Mouse (Mus musculus): ENCODE results near the gene Zmat5. TPM values are rescaled to one million over a fixed set of nuclear protein-coding genes. Genes with fewer than 3 reads are reported as not detected.

The Zmat5 gene
- polyA plus RNA-seq, 1 experiment: 5.8 TPM

DNA sequence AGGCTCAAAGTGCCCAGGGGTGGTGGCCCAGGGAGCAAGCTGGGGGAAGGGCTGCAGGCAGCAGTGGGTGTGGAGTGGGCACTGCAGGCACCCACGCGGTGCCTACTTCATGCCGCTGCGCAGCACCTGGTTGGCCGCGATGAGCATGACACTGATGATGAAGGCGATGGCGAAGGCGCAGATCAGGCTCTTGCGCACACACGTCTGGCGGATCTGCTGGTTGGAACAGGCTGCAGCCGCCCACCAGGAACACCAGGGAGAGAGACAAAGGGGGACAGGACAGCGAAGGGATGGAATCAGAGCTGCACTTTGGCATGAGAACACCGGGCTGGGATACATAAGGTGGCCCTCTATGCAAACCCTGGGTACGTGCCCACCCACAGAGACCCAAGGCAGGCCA, 34.2 kb downstream of the Zmat5 start:
- H3K4me3 ChIP-seq (replicated peaks): no peak overlapping the region
- no peaks in the 10 kb centered on the region for H3K9me3 ChIP-seq (ENCODE audit: control insufficient read depth, low read length)
- peaks cover 18% of the 10 kb centered on the region for H3K27me3 ChIP-seq (ENCODE audit: control insufficient read depth)
- H3K36me3 ChIP-seq (ENCODE audit: control insufficient read depth): peaks cover 4% of the 10 kb centered on the region; the same call in 1 of the 2 replicates
- no peaks in the 10 kb centered on the region; the same call in 1 of the 2 replicates for H3K4me1 ChIP-seq (ENCODE audit: control insufficient read depth)
- TF ChIP-seq GATA1 (IDR thresholded peaks at IDR 0.05; ENCODE audit: low read length) (no peak), TAL1 (IDR thresholded peaks at IDR 0.05; ENCODE audit: low read length) (no peak)

- Histone ChIP-seq H3K4me1 (ENCODE audit: control insufficient read depth) (no peaks in the 10 kb centered on the region; the same call in 1 of the 2 replicates), H3K9me3 (ENCODE audit: control insufficient read depth, low read length) (peaks cover under 1% of the 10 kb centered on the region; the same call in 1 of the 2 replicates), H3K36me3 (ENCODE audit: control insufficient read depth) (peaks cover 4% of the 10 kb centered on the region; the same call in 1 of the 2 replicates), H3K27me3 (ENCODE audit: control insufficient read depth) (peaks cover 39% of the 10 kb centered on the region), H3K4me3 (replicated peaks) (no peak overlapping the region)
- TF ChIP-seq GATA1 (IDR thresholded peaks at IDR 0.05; ENCODE audit: low read length) (no peak), TAL1 (IDR thresholded peaks at IDR 0.05; ENCODE audit: low read length) (no peak)
Measured at GRCm38 (mm10) chr11:4740785-4741184, 36.3 kb downstream of the Zmat5 start.

DNA sequence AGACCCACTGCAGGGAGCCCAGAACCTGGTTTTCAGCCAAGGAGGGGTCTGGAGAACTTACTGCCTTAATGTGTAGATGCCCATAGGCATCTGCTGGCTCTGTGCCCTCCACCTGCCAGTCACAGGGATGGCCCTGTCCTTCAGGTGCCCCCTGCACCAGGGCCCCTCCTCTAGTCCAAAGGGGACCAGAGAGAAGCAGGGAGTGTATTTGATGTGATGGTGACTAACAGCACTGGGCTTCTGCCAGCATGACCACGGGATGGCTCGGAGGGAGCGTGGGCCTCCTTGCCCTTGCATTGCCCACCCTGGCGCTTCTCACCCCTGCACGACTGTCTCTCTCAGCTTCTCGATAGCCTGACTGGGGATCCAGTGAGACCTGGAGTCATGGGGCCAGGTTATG, 40.2 kb downstream of the Zmat5 start:
- Histone ChIP-seq H3K4me3 (replicated peaks) (no peak overlapping the region), H3K4me1 (ENCODE audit: control insufficient read depth) (no peaks in the 10 kb centered on the region; the same call in 1 of the 2 replicates), H3K36me3 (ENCODE audit: control insufficient read depth) (no peaks in the 10 kb centered on the region), H3K27me3 (ENCODE audit: control insufficient read depth) (peaks cover 78% of the 10 kb centered on the region), H3K9me3 (ENCODE audit: control insufficient read depth, low read length) (peaks cover 7% of the 10 kb centered on the region; the same call in 1 of the 2 replicates)
- no peak for TF ChIP-seq GATA1 (IDR thresholded peaks at IDR 0.05; ENCODE audit: low read length)
- no peak for TF ChIP-seq TAL1 (IDR thresholded peaks at IDR 0.05; ENCODE audit: low read length)

DNA sequence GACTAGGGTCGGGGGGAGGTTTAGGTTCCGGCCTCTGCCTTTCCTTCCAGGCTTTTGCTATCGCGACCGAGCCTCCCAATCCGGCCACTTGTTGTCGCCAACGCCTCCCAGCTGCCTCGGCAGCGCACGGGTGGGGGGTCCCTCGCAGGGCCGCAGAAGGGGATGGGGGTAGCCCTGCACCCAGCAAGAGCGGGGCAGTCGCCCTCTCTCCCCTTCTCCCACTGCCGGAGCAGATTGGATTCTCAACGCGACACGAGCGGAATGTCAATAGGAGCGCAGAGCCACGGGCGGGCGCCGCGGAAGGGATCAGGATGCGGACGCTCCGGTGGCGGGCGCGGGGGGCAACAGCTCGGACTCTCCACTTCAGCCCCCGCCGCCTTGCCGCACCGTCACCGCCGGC, 41.5 kb downstream of the Zmat5 start:
- H3K9me3 ChIP-seq (ENCODE audit: control insufficient read depth, low read length): peaks cover 7% of the 10 kb centered on the region; the same call in 1 of the 2 replicates
- no peak for TF ChIP-seq GATA1 (IDR thresholded peaks at IDR 0.05; ENCODE audit: low read length)
- no peak overlapping the region for H3K4me3 ChIP-seq (replicated peaks)
- H3K27me3 ChIP-seq (ENCODE audit: control insufficient read depth): peaks cover 87% of the 10 kb centered on the region
- H3K36me3 ChIP-seq (ENCODE audit: control insufficient read depth): no peaks in the 10 kb centered on the region
- H3K4me1 ChIP-seq (ENCODE audit: control insufficient read depth): no peaks in the 10 kb centered on the region

DNA sequence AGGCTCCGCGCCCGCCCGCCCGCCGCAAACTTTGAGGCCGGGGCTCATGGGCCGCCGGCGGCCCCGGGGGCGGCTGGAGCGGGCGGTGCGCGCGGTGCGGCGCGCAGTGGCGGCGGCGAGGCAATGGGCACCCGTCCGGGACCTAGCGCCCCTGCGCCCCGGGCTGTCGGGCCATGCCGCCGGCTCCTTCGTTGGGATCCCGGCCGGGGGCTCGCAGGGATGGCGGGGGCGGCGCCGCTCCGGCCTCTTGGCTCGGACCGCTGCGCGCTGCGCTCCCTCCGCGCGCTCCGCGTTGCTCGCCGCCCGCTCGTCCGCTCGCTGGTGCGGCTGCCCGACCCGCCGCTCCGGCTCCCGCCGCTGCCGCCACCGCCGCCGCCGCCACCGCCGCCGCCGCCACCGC, 42.3 kb downstream of the Zmat5 start, which contains the start of gene Cabp7:
Gene Cabp7, minus strand, starts transcription at position 46 of the 400 bp plus-strand sequence.
- no peak within 1 kb of the TSS for H3K4me3 ChIP-seq (replicated peaks)
- H3K27me3 ChIP-seq (ENCODE audit: control insufficient read depth): peaks cover 91% of the 10 kb centered on the region
- no peak for TF ChIP-seq GATA1 (IDR thresholded peaks at IDR 0.05; ENCODE audit: low read length)
- no peak for TF ChIP-seq TAL1 (IDR thresholded peaks at IDR 0.05; ENCODE audit: low read length)
- peaks cover 7% of the 10 kb centered on the region; the same call in 1 of the 2 replicates for H3K9me3 ChIP-seq (ENCODE audit: control insufficient read depth, low read length)
- no peaks in the 10 kb centered on the region for H3K4me1 ChIP-seq (ENCODE audit: control insufficient read depth)
- no peaks in the 10 kb centered on the region for H3K36me3 ChIP-seq (ENCODE audit: control insufficient read depth)

DNA sequence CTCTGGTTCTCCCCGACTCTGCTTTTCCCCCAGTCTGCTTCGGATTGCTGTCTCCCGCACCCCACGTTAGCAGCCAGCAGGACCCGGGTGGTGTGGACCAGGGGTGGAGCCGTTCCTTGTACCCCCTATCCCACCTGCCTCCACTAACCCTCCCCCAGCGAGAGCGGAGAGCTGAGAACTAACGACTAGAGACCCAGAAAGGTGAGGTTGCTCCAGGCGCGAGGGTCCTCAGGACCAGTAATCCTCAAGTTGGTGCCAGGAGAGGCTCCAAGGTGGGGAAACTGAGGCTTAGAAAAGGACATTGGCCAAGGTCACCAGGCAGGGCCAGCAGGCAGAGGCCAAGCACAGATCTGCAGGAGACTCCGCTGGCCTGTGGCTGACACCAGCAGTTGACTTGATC, 42.8 kb downstream of the Zmat5 start:
- H3K9me3 ChIP-seq (ENCODE audit: control insufficient read depth, low read length): peaks cover 7% of the 10 kb centered on the region; the same call in 1 of the 2 replicates
- TF ChIP-seq GATA1 (IDR thresholded peaks at IDR 0.05; ENCODE audit: low read length): no peak
- no peak for TF ChIP-seq TAL1 (IDR thresholded peaks at IDR 0.05; ENCODE audit: low read length)
- no peaks in the 10 kb centered on the region for H3K36me3 ChIP-seq (ENCODE audit: control insufficient read depth)
- H3K4me1 ChIP-seq (ENCODE audit: control insufficient read depth): no peaks in the 10 kb centered on the region
- peaks cover 86% of the 10 kb centered on the region for H3K27me3 ChIP-seq (ENCODE audit: control insufficient read depth)
- no peak overlapping the region for H3K4me3 ChIP-seq (replicated peaks)

GRCm38 (mm10) chr11:4750263-4750662, 45.8 kb downstream of the Zmat5 start:
- TF ChIP-seq GATA1 (IDR thresholded peaks at IDR 0.05; ENCODE audit: low read length) (no peak), TAL1 (IDR thresholded peaks at IDR 0.05; ENCODE audit: low read length) (no peak)
- Histone ChIP-seq H3K9me3 (ENCODE audit: control insufficient read depth, low read length) (peaks cover 15% of the 10 kb centered on the region; the same call in 1 of the 2 replicates), H3K27me3 (ENCODE audit: control insufficient read depth) (peaks cover 60% of the 10 kb centered on the region), H3K4me3 (replicated peaks) (no peak overlapping the region), H3K4me1 (ENCODE audit: control insufficient read depth) (no peaks in the 10 kb centered on the region), H3K36me3 (ENCODE audit: control insufficient read depth) (no peaks in the 10 kb centered on the region)

DNA sequence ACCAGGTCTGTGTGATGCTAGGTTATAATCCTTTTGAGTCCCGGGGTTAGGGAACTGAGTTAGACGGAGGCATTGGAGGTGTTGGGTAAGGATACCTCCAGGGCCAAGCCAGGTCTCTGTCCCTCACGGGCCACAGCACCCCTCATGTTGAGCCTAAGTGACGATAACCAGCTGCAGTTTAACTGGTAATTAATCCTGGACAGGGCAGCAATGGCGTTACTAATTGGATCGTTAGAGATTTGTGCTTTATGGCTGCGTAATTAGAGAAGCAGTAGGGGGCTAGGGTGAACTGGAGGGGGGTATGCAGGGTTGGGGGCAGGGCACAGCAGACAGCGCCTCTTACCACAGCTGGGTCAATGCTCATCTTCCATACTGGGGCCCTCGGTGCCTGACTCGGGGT, 48.4 kb downstream of the Zmat5 start:
- H3K4me3 ChIP-seq (replicated peaks): no peak overlapping the region
- H3K4me1 ChIP-seq (ENCODE audit: control insufficient read depth): no peaks in the 10 kb centered on the region
- peaks cover 34% of the 10 kb centered on the region for H3K27me3 ChIP-seq (ENCODE audit: control insufficient read depth)
- TF ChIP-seq TAL1 (IDR thresholded peaks at IDR 0.05; ENCODE audit: low read length) (no peak), GATA1 (IDR thresholded peaks at IDR 0.05; ENCODE audit: low read length) (no peak)
- no peaks in the 10 kb centered on the region for H3K36me3 ChIP-seq (ENCODE audit: control insufficient read depth)
- H3K9me3 ChIP-seq (ENCODE audit: control insufficient read depth, low read length): peaks cover 8% of the 10 kb centered on the region; the same call in 1 of the 2 replicates

- Histone ChIP-seq H3K4me1 (ENCODE audit: control insufficient read depth) (no peaks in the 10 kb centered on the region), H3K27me3 (ENCODE audit: control insufficient read depth) (peaks cover 23% of the 10 kb centered on the region), H3K36me3 (ENCODE audit: control insufficient read depth) (no peaks in the 10 kb centered on the region), H3K4me3 (replicated peaks) (no peak overlapping the region), H3K9me3 (ENCODE audit: control insufficient read depth, low read length) (peaks cover 8% of the 10 kb centered on the region; the same call in 1 of the 2 replicates)
- TF ChIP-seq GATA1 (IDR thresholded peaks at IDR 0.05; ENCODE audit: low read length) (no peak), TAL1 (IDR thresholded peaks at IDR 0.05; ENCODE audit: low read length) (no peak)
Measured at GRCm38 (mm10) chr11:4754036-4754435, 49.6 kb downstream of the Zmat5 start.

- H3K36me3 ChIP-seq (ENCODE audit: control insufficient read depth): no peaks in the 10 kb centered on the region
- H3K4me3 ChIP-seq (replicated peaks): no peak overlapping the region
- H3K4me1 ChIP-seq (ENCODE audit: control insufficient read depth): no peaks in the 10 kb centered on the region
- TF ChIP-seq TAL1 (IDR thresholded peaks at IDR 0.05; ENCODE audit: low read length): no peak
- TF ChIP-seq GATA1 (IDR thresholded peaks at IDR 0.05; ENCODE audit: low read length): no peak
- peaks cover 8% of the 10 kb centered on the region; the same call in 1 of the 2 replicates for H3K9me3 ChIP-seq (ENCODE audit: control insufficient read depth, low read length)
- peaks cover 16% of the 10 kb centered on the region for H3K27me3 ChIP-seq (ENCODE audit: control insufficient read depth)
Measured at GRCm38 (mm10) chr11:4754867-4755266, 50.4 kb downstream of the Zmat5 start.
